Comparison of ENCODE assay signal across 18 mouse cellular contexts in the genomic region with DNA sequence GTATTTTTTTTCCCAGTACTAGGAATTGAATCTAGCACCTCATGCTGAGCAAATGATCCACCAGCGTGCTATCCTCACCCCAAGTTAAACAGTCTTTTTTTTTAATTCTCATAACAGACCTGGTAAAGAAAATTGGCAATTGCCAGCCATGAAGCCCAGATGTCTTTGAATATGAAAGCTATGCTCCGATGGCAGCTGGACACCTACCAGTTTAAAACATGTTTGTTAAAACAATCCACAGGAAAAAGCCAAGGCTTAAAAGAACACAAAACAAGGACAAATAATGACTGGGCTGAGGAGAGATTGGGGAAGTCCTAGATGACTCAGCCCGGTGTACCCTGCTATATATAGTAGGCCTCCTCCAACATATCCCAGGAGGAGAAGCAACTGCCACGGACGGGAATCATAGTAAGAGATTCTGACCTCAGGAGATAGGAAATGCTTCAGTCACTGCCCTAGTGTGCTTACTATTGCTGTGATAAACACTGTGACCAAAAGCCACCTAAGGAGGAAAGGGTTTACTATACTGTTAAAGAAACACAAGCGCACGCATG. TPM values are rescaled to one million over a fixed set of nuclear protein-coding genes. Genes with fewer than 3 reads are reported as not detected.
A peak's percentile ranks its signal among the peaks of the same experiment; 100 is the strongest.
DNase-seq lines count a peak whose midpoint lies in the region; ATAC-seq lines count a peak whose summit lies in the region.
"Had no signal": no experiment of that assay in that cellular context is flagged by ENCODE, and none has a peak within 500 bp of the region (broad histone marks: within the 10 kb centered on the region; RNA-seq: fewer than 3 reads in every experiment).

No protein-coding gene starts in this region.

- 0 out of 2 replicates have a peak, but pooled peaks have one; percentile 11 for ATAC-seq in liver, embryonic 16.5 days (ENCODE audit: low read depth)
- ATAC-seq in liver, embryonic 11.5 days (replicated peaks; ENCODE audit: low FRiP score) = no peak
- ATAC-seq in monocyte, adult 5-6 weeks (replicated peaks; ENCODE audit: insufficient number of reproducible peaks, low FRiP score, low TSS enrichment, poor library complexity, severe bottlenecking) = no peak
- ATAC-seq: forebrain, embryonic 15.5 days had no signal

- no peak overlapping the region for H3K4me2 ChIP-seq in liver, embryonic 16.5 days (ENCODE audit: low read depth, low read length)
- H3K4me2 ChIP-seq in liver, embryonic 11.5 days = no peak overlapping the region
- H3K4me2 ChIP-seq: embryonic facial prominence, embryonic 15.5 days; forebrain, embryonic 15.5 days; hindbrain, embryonic 14.5 days; stomach, embryonic 15.5 days had no signal

- H3K9me3 ChIP-seq in liver, embryonic 16.5 days (replicated peaks; ENCODE audit: control insufficient read depth, low read length) = no peaks in the 10 kb centered on the region
- H3K9me3 ChIP-seq in liver, embryonic 11.5 days (ENCODE audit: control insufficient read depth, low read length) = no peaks in the 10 kb centered on the region
- H3K9me3 ChIP-seq: embryonic facial prominence, embryonic 15.5 days; forebrain, embryonic 15.5 days; megakaryocyte, embryonic 14.5 days; stomach, embryonic 15.5 days had no signal

- peak; percentile 94 for DNase-seq in heart, adult 11 months
- DNase-seq in heart, postnatal 25 days (ENCODE audit: low spot score) = no peak
- DNase-seq in liver, embryonic 11.5 days (ENCODE audit: low spot score) = no peak
- peak; percentile 48 for DNase-seq in brain, adult 2 months (ENCODE audit: low read depth, low spot score)
- DNase-seq in heart, postnatal 4 days = peak; percentile 17
- no peak for DNase-seq in layer of hippocampus, adult 8-10 months (ENCODE audit: low spot score in 2 of 2)
- DNase-seq: cerebellum, postnatal 14 days; gastrocnemius, postnatal 25 days; liver; thymus, postnatal 14 days had no signal

- no peaks in the 10 kb centered on the region for H3K36me3 ChIP-seq in liver, embryonic 16.5 days (ENCODE audit: control insufficient read depth, insufficient read depth)
- H3K36me3 ChIP-seq in liver, embryonic 11.5 days (ENCODE audit: control insufficient read depth, insufficient read depth, low read length) = no peaks in the 10 kb centered on the region
- H3K36me3 ChIP-seq: embryonic facial prominence, embryonic 15.5 days; forebrain, embryonic 15.5 days; stomach, embryonic 15.5 days had no signal

- no peaks in the 10 kb centered on the region for H3K4me1 ChIP-seq in liver, embryonic 16.5 days (ENCODE audit: control insufficient read depth, low read depth, low read length)
- H3K4me1 ChIP-seq in liver, embryonic 11.5 days (replicated peaks; ENCODE audit: control insufficient read depth, insufficient read depth, low read length) = no peaks in the 10 kb centered on the region
- H3K4me1 ChIP-seq: forebrain, embryonic 15.5 days had no signal

- H3K4me3 ChIP-seq in liver, embryonic 16.5 days (ENCODE audit: low read depth, low read length) = no peak overlapping the region
- no peak overlapping the region for H3K4me3 ChIP-seq in liver, embryonic 11.5 days (ENCODE audit: low read depth, low read length)
- H3K4me3 ChIP-seq: embryonic facial prominence, embryonic 15.5 days; forebrain, embryonic 15.5 days; megakaryocyte, embryonic 14.5 days; stomach, embryonic 15.5 days had no signal

- H3K9ac ChIP-seq in liver, embryonic 16.5 days (ENCODE audit: low read depth, low read length) = no peak overlapping the region
- H3K9ac ChIP-seq in liver, embryonic 11.5 days (ENCODE audit: low read depth, low read length) = no peak overlapping the region
- H3K9ac ChIP-seq: embryonic facial prominence, embryonic 15.5 days; forebrain, embryonic 15.5 days; hindbrain, embryonic 14.5 days; stomach, embryonic 15.5 days had no signal

- H3K27me3 ChIP-seq in liver, embryonic 16.5 days (ENCODE audit: control insufficient read depth, insufficient read depth, low read depth, low read length) = no peaks in the 10 kb centered on the region
- no peaks in the 10 kb centered on the region for H3K27me3 ChIP-seq in liver, embryonic 11.5 days (replicated peaks; ENCODE audit: control insufficient read depth, insufficient read depth, low read length)
- H3K27me3 ChIP-seq: embryonic facial prominence, embryonic 15.5 days; forebrain, embryonic 15.5 days; stomach, embryonic 15.5 days had no signal

- H3K27ac ChIP-seq in liver, embryonic 16.5 days (ENCODE audit: low read length) = no peak overlapping the region
- no peak overlapping the region for H3K27ac ChIP-seq in liver, embryonic 11.5 days (ENCODE audit: low read depth, low read length)
- H3K27ac ChIP-seq: embryonic facial prominence, embryonic 15.5 days; forebrain, embryonic 15.5 days; hindbrain, embryonic 14.5 days; stomach, embryonic 15.5 days had no signal

- WGBS in liver, embryonic 16.5 days (ENCODE audit: insufficient replicate concordance) = 48% methylated on average over 7 of the region's 7 CpGs
- WGBS in liver, embryonic 11.5 days = 61% methylated on average over 7 of the region's 7 CpGs

- intact Hi-C loops in heart, postnatal 25 days (cut with DNase I) = no loop called here

RNA-seq across cellular contexts. Expression of a gene that starts 6.6 kb away (rescaled TPM):
- 10 to 100 TPM; 22.8 to 26.4 TPM for total RNA-seq in heart, postnatal 25 days (2021)
- polyA plus RNA-seq in liver, embryonic 16.5 days (2015; fragmentation: Nextera tagmentation; extraction: Ambion mirVana) = 4.0 and 5.2 TPM in 2 replicates
- polyA plus RNA-seq in liver, embryonic 11.5 days (2014; fragmentation: Nextera tagmentation; extraction: Ambion mirVana) = 16.8 and 17.8 TPM in 2 replicates
- total RNA-seq in heart, postnatal 4 days (2021) = 10 to 100 TPM; 43.3 to 44.3 TPM
- 10 to 100 TPM; 11.0 to 14.1 (median 12.4) TPM for total RNA-seq in layer of hippocampus, adult 8-10 months (2022)
- total RNA-seq in monocyte, adult 5-6 weeks (2017) = not detected in 3 replicates

RNA-seq across cellular contexts. Expression of a gene that starts 49.9 kb away (rescaled TPM):
- total RNA-seq in heart, postnatal 25 days (2021) = not detected
- polyA plus RNA-seq in liver, embryonic 16.5 days (2015; fragmentation: Nextera tagmentation; extraction: Ambion mirVana) = not detected in 2 replicates
- polyA plus RNA-seq in liver, embryonic 11.5 days (2014; fragmentation: Nextera tagmentation; extraction: Ambion mirVana) = 0.05 TPM in 1 of 2 replicates, not detected in the other
- not detected for total RNA-seq in heart, postnatal 4 days (2021)
- total RNA-seq in layer of hippocampus, adult 8-10 months (2022) = 10 to 100 TPM in 1 of 4 experiments, 1 to 10 TPM in 3; 8.6 to 10.8 (median 9.4) TPM
- not detected in 3 replicates for total RNA-seq in monocyte, adult 5-6 weeks (2017)
- total RNA-seq: gastrocnemius, postnatal 25 days had no signal
- polyA plus RNA-seq: large intestine, adult 2 months had no signal

Comparison
In these comparisons a context has a peak if more than half of its experiments do, and no peak if none do; other contexts are left out.
1. DNase-seq: peak in heart, adult 11 months (single experiment), brain, adult 2 months (single experiment) and heart, postnatal 4 days (single experiment); none in heart, postnatal 25 days (single experiment), liver, embryonic 11.5 days (single experiment) and layer of hippocampus, adult 8-10 months (0 of 2).
2. RNA of a gene that starts 6.6 kb away (total RNA-seq): 43.3 to 44.3 TPM in heart, postnatal 4 days, 22.8 to 26.4 TPM in heart, postnatal 25 days and 11.0 to 14.1 TPM in layer of hippocampus, adult 8-10 months; not detected in monocyte, adult 5-6 weeks; every median in the first group is over 10 times any median in the second.